Mouse (Mus musculus) lung, embryonic 16.5 days (tissue): ENCODE results near the gene Timm13. TPM values are rescaled to one million over a fixed set of nuclear protein-coding genes. Genes with fewer than 3 reads are reported as not detected.

Experiments used
- ATAC-seq: fragments of 200-750 bp; cut with Nextera tagmentation; 2 replicates; pipeline ENCODE4 v1.8.0; 2017; ENCODE audit warnings: low read depth, mild to moderate bottlenecking, moderate library complexity
- H3K27ac ChIP-seq: fragments of 300-500 bp; sonication (generic); 2 replicates; pipeline ENCODE4 v1.5.1; 2014; ENCODE audit warnings: mild to moderate bottlenecking, control low read depth, low read length
- H3K27me3 ChIP-seq: fragments of 300-500 bp; sonication (generic); 2 replicates; pipeline ENCODE4 v1.6.1; 2014; ENCODE audit warnings: low read depth, low read length, mixed read lengths; ENCODE audit not compliant: control insufficient read depth, insufficient read depth
- H3K36me3 ChIP-seq: fragments of 300-500 bp; sonication (generic); 2 replicates; pipeline ENCODE4 v1.6.1; 2014; ENCODE audit warnings: low read length; ENCODE audit not compliant: control insufficient read depth, insufficient read depth
- H3K4me1 ChIP-seq: fragments of 300-500 bp; sonication (generic); replicated peaks from 2 replicates; pipeline ENCODE4 v1.6.1; 2014; ENCODE audit warnings: low read length, mixed read lengths; ENCODE audit not compliant: control insufficient read depth, insufficient read depth
- H3K4me2 ChIP-seq: fragments of 300-500 bp; sonication (generic); 2 replicates; pipeline ENCODE4 v1.6.1; 2014; ENCODE audit warnings: low read depth, low read length, control low read depth
- H3K4me3 ChIP-seq: fragments of 300-500 bp; sonication (generic); 2 replicates; pipeline ENCODE4 v1.5.1; 2014; ENCODE audit warnings: mild to moderate bottlenecking, low read length, control low read depth
- H3K9ac ChIP-seq: fragments of 300-500 bp; sonication (generic); 2 replicates; pipeline ENCODE4 v1.6.1; 2014; ENCODE audit warnings: low read length, control low read depth
- H3K9me3 ChIP-seq: fragments of 300-500 bp; sonication (generic); 2 replicates; pipeline ENCODE4 v1.6.1; 2016; ENCODE audit warnings: low read length; ENCODE audit not compliant: control insufficient read depth
- WGBS: fragments of 180-500 bp; shearing (Covaris S2); extraction: QIAGEN DNeasy Blood & Tissue Kit; methylation state at CpG from one replicate; pipeline ENCODE4 v1.1.7; 2014; 5-methylcytosine and 5-hydroxymethylcytosine counted together
- polyA plus RNA-seq: library from polyadenylated mRNA; unstranded; fragments of >200 nt; fragmentation: Nextera tagmentation; extraction: Ambion mirVana; gene quantifications from 2 replicates; pipeline ENCODE4 v1.2.1, GENCODE M21; 2015

Gene Timm13
- polyA plus RNA-seq, 1 experiment from 2014 or later, result 297 TPM

DNA sequence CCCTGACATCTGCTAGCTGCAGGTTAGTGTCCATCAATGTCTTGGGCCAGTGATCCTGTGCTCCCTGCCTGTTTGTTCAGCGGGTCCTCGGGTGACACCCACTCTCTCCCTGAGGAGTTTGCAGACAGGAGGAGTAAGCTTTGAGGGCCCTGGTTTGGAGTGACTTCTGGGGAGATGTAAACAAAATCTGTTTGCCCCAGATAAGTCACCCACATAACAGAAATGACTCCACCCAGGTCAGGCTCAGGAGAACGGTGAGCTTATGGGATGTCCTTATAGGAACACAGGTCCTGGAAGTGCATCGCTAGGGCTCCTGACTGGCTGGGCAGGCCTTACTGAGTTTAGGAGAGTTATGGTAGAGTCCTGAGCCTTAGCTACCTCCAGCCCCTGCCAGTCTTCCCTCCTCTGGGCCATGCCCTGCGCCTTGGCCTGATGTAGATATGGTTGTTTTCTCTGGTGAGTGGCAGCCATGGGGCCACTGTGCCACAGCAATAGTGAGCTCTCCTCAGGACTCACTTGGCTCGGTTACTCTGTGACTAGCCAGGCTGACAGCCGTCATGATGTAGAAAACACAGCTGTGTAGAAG lies 42.3 kb downstream of the Timm13 start:
- H3K4me3 ChIP-seq, result no peak overlapping the region
- peaks cover 8% of the 10 kb centered on the region; the same call in 1 of the 2 replicates for H3K36me3 ChIP-seq
- H3K9ac ChIP-seq, result no peak overlapping the region
- H3K9me3 ChIP-seq, result no peaks in the 10 kb centered on the region
- WGBS, result 52% methylated on average over 7 of the region's 7 CpGs
- H3K27me3 ChIP-seq, result no peaks in the 10 kb centered on the region
- ATAC-seq, result no peak
- 0 out of 2 replicates have a peak overlapping the region, but pooled peaks have one; percentile 25 for H3K27ac ChIP-seq
- H3K4me2 ChIP-seq, result no peak overlapping the region
- H3K4me1 ChIP-seq, result peaks cover 27% of the 10 kb centered on the region

GRCm38 (mm10) chr10:80857848-80858247 lies 42.9 kb downstream of the Timm13 start:
- Histone ChIP-seq H3K27me3 (no peaks in the 10 kb centered on the region), H3K4me2 (no peak overlapping the region), H3K27ac (peak overlapping the region; percentile 25), H3K4me1 (peaks cover 27% of the 10 kb centered on the region), H3K9ac (peak overlapping the region; percentile 27), H3K9me3 (no peaks in the 10 kb centered on the region), H3K36me3 (peaks cover 8% of the 10 kb centered on the region; the same call in 1 of the 2 replicates), H3K4me3 (no peak overlapping the region)
- ATAC-seq, result no peak
- 54% methylated on average over 3 of the region's 3 CpGs for WGBS

GRCm38 (mm10) chr10:80857386-80857785 lies 43.4 kb downstream of the Timm13 start:
- peak; percentile 26; the same call in 1 of the 2 replicates for ATAC-seq
- Histone ChIP-seq H3K9ac (peak overlapping the region; percentile 27), H3K4me3 (no peak overlapping the region), H3K4me2 (no peak overlapping the region), H3K9me3 (no peaks in the 10 kb centered on the region), H3K36me3 (peaks cover 10% of the 10 kb centered on the region), H3K4me1 (peaks cover 27% of the 10 kb centered on the region), H3K27me3 (no peaks in the 10 kb centered on the region), H3K27ac (peak overlapping the region; percentile 25)
- WGBS, result 48% methylated on average over 8 of the region's 8 CpGs

DNA sequence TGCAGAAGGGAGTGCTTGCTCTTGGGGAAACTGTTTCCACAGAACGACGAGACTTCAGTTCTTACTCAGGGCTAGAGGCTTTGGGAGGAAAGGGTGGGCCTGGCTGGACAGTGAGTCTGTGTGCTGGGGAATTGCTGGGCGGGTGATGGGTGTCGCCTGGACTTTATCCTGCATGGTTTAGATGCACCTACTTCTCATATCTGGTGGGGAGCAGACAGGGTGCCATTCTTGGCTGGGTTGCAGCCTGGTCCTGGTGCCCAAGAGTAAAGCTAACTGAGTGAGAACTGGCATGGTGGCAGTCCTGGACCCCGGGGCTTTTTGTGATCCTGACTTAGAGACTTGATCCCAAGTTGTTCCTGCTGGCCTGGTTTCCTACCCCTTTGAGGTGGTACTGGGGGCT lies 43.9 kb downstream of the Timm13 start:
- Histone ChIP-seq H3K36me3 (peaks cover 12% of the 10 kb centered on the region), H3K4me2 (no peak overlapping the region), H3K27me3 (no peaks in the 10 kb centered on the region), H3K4me3 (no peak overlapping the region), H3K9ac (peak overlapping the region; percentile 17; the same call in 1 of the 2 replicates), H3K9me3 (no peaks in the 10 kb centered on the region), H3K27ac (peak overlapping the region; percentile 7; the same call in 1 of the 2 replicates), H3K4me1 (peaks cover 27% of the 10 kb centered on the region)
- WGBS, result 56% methylated on average over 5 of the region's 5 CpGs
- ATAC-seq, result no peak

GRCm38 (mm10) chr10:80856267-80856666 lies 44.5 kb downstream of the Timm13 start:
- Histone ChIP-seq H3K27me3 (no peaks in the 10 kb centered on the region), H3K9ac (peak overlapping the region; percentile 92), H3K4me3 (peak overlapping the region; percentile 94), H3K9me3 (no peaks in the 10 kb centered on the region), H3K4me1 (peaks cover 27% of the 10 kb centered on the region), H3K27ac (no peak overlapping the region; the same call in none of the 2 replicates), H3K36me3 (peaks cover 11% of the 10 kb centered on the region), H3K4me2 (peak overlapping the region; percentile 100)
- ATAC-seq, result no peak
- 46% methylated on average over 3 of the region's 3 CpGs for WGBS

GRCm38 (mm10) chr10:80855749-80856073 lies 45.1 kb downstream of the Timm13 start:
- 21% methylated on average over 11 of the region's 11 CpGs for WGBS
- Histone ChIP-seq H3K27me3 (no peaks in the 10 kb centered on the region), H3K9me3 (no peaks in the 10 kb centered on the region), H3K4me3 (peak overlapping the region; percentile 94), H3K27ac (no peak overlapping the region; the same call in 1 of the 2 replicates), H3K36me3 (peaks cover 12% of the 10 kb centered on the region), H3K4me1 (peaks cover 27% of the 10 kb centered on the region), H3K4me2 (peak overlapping the region; percentile 100), H3K9ac (peak overlapping the region; percentile 92)
- no peak for ATAC-seq

- peak within 1 kb of the TSS; percentile 100 for H3K4me2 ChIP-seq
- peak within 1 kb of the TSS; percentile 94 for H3K4me3 ChIP-seq
- no peaks in the 10 kb centered on the region for H3K9me3 ChIP-seq
- peak; percentile 88 for ATAC-seq
- no peaks in the 10 kb centered on the region for H3K27me3 ChIP-seq
- H3K36me3 ChIP-seq, result peaks cover 12% of the 10 kb centered on the region
- peak within 1 kb of the TSS; percentile 92 for H3K9ac ChIP-seq
- H3K4me1 ChIP-seq, result peaks cover 27% of the 10 kb centered on the region
- WGBS, result under 1% methylated on average over 76 of the region's 81 CpGs
- H3K27ac ChIP-seq, result peak within 1 kb of the TSS; percentile 25
Observed at GRCm38 (mm10) chr10:80854913-80855748, 45.6 kb downstream of the Timm13 start, which contains the start of the genes Lsm7 and Sppl2b. TSS of gene Lsm7 (minus strand) at chr10:80855209. TSS of gene Sppl2b (plus strand) at chr10:80855275.
